ENCODE assay signal across 26 mouse cellular contexts in genomic region chr15:86962921-86963320, GRCm38 (mm10).
DNase-seq lines count a peak whose midpoint lies in the region; ATAC-seq lines count a peak whose summit lies in the region.
"Had no signal": no experiment of that assay in that cellular context is flagged by ENCODE, and none has a peak within 500 bp of the region (broad histone marks: within the 10 kb centered on the region; RNA-seq: fewer than 3 reads in every experiment).

No protein-coding gene starts in this region.

- no peaks in the 10 kb centered on the region for H3K36me3 ChIP-seq in forebrain, embryonic 13.5 days (ENCODE audit: poor library complexity, severe bottlenecking)
- no peaks in the 10 kb centered on the region for H3K36me3 ChIP-seq in forebrain, embryonic 11.5 days (ENCODE audit: control insufficient read depth, insufficient read depth, low read length)
- H3K36me3 ChIP-seq: embryonic facial prominence, embryonic 13.5 days; hindbrain, embryonic 10.5 days; hindbrain, embryonic 15.5 days; liver, embryonic 12.5 days; midbrain, embryonic 15.5 days; neural tube, embryonic 12.5 days had no signal

- H3K4me2 ChIP-seq in forebrain, embryonic 13.5 days, result no peak overlapping the region
- no peak overlapping the region for H3K4me2 ChIP-seq in forebrain, embryonic 11.5 days (ENCODE audit: low read depth, low read length, severe bottlenecking)
- H3K4me2 ChIP-seq: embryonic facial prominence, embryonic 13.5 days; hindbrain, embryonic 15.5 days; liver, embryonic 12.5 days; midbrain, embryonic 15.5 days; neural tube, embryonic 12.5 days had no signal

- H3K4me1 ChIP-seq in forebrain, embryonic 13.5 days, result no peaks in the 10 kb centered on the region
- H3K4me1 ChIP-seq in forebrain, embryonic 11.5 days (replicated peaks; ENCODE audit: control insufficient read depth, insufficient read depth, low read length), result no peaks in the 10 kb centered on the region
- H3K4me1 ChIP-seq: embryonic facial prominence, embryonic 13.5 days; hindbrain, embryonic 10.5 days; liver, embryonic 12.5 days; neural tube, embryonic 12.5 days had no signal

- intact Hi-C loops in left cerebral cortex, postnatal 4 days (cut with DNase I), result no loop called here
- intact Hi-C loops in left cerebral cortex, postnatal 36 days (cut with DNase I), result no loop called here

- H3K9ac ChIP-seq in forebrain, embryonic 13.5 days, result no peak overlapping the region
- H3K9ac ChIP-seq in forebrain, embryonic 11.5 days (ENCODE audit: low read length), result no peak overlapping the region
- H3K9ac ChIP-seq: embryonic facial prominence, embryonic 13.5 days; hindbrain, embryonic 15.5 days; liver, embryonic 12.5 days; midbrain, embryonic 15.5 days; neural tube, embryonic 12.5 days had no signal

- WGBS in forebrain, embryonic 13.5 days, result 83% methylated on average over 2 of the region's 2 CpGs
- WGBS in forebrain, embryonic 11.5 days, result 89% methylated on average over 2 of the region's 2 CpGs

- peak overlapping the region; percentile 44; the same call in 1 of the 2 replicates for H3K27ac ChIP-seq in forebrain, embryonic 13.5 days
- H3K27ac ChIP-seq in forebrain, embryonic 11.5 days (ENCODE audit: low read depth, low read length), result no peak overlapping the region
- H3K27ac ChIP-seq: embryonic facial prominence, embryonic 13.5 days; hindbrain, embryonic 10.5 days; hindbrain, embryonic 15.5 days; left cerebral cortex, adult 2 months; liver, embryonic 12.5 days; neural tube, embryonic 12.5 days had no signal

- no peak for ATAC-seq in forebrain, embryonic 13.5 days
- no peak for ATAC-seq in forebrain, embryonic 11.5 days (replicated peaks; ENCODE audit: low FRiP score)
- no peak for ATAC-seq in monocyte, adult 5-6 weeks (replicated peaks; ENCODE audit: insufficient number of reproducible peaks, low FRiP score, low TSS enrichment, poor library complexity, severe bottlenecking)
- ATAC-seq in frontal cortex, adult (ENCODE audit: low TSS enrichment), result no peak
- ATAC-seq: liver, embryonic 12.5 days; lung, postnatal 0 days had no signal

- no peaks in the 10 kb centered on the region for H3K27me3 ChIP-seq in forebrain, embryonic 13.5 days
- H3K27me3 ChIP-seq in forebrain, embryonic 11.5 days (ENCODE audit: control insufficient read depth, insufficient read depth, low read length), result no peaks in the 10 kb centered on the region
- H3K27me3 ChIP-seq: embryonic facial prominence, embryonic 13.5 days; hindbrain, embryonic 15.5 days; liver, embryonic 12.5 days; midbrain, embryonic 15.5 days; neural tube, embryonic 12.5 days had no signal

- H3K9me3 ChIP-seq in forebrain, embryonic 13.5 days (replicated peaks), result no peaks in the 10 kb centered on the region
- H3K9me3 ChIP-seq in forebrain, embryonic 11.5 days (ENCODE audit: control insufficient read depth, low read length), result no peaks in the 10 kb centered on the region
- H3K9me3 ChIP-seq: embryonic facial prominence, embryonic 13.5 days; hindbrain, embryonic 10.5 days; hindbrain, embryonic 15.5 days; liver, embryonic 12.5 days; midbrain, embryonic 15.5 days; neural tube, embryonic 12.5 days had no signal

- DNase-seq in forebrain, embryonic 11.5 days (ENCODE audit: low spot score), result no peak
- peak; percentile 29 for DNase-seq in left cerebral cortex, postnatal 4 days
- no peak for DNase-seq in left cerebral cortex, postnatal 36 days (ENCODE audit: low spot score in 2 of 2)
- peak; percentile 4 for DNase-seq in cerebellum, adult 8-10 months
- peak; percentile 15 to 31 for DNase-seq in cerebellum, postnatal 25 days
- DNase-seq: adrenal gland, postnatal 25 days; gastrocnemius, postnatal 14 days; heart, postnatal 14 days; kidney, adult 18-20 months; kidney, postnatal 4 days; lung, adult 18-20 months; lung, postnatal 4 days; thymus, adult 2 months; thymus, postnatal 36 days had no signal

- no peak overlapping the region for H3K4me3 ChIP-seq in forebrain, embryonic 13.5 days
- no peak overlapping the region for H3K4me3 ChIP-seq in forebrain, embryonic 11.5 days (ENCODE audit: low read depth, low read length)
- H3K4me3 ChIP-seq: embryonic facial prominence, embryonic 13.5 days; hindbrain, embryonic 10.5 days; hindbrain, embryonic 15.5 days; left cerebral cortex, adult 2 months; liver, embryonic 12.5 days; midbrain, embryonic 15.5 days; myocyte; neural tube, embryonic 12.5 days had no signal

Comparison
In these comparisons a context has a peak if more than half of its experiments do, and no peak if none do; other contexts are left out.
1. DNase-seq: peak in left cerebral cortex, postnatal 4 days (single experiment), cerebellum, adult 8-10 months (single experiment) and cerebellum, postnatal 25 days (2 of 2); none in forebrain, embryonic 11.5 days (single experiment) and left cerebral cortex, postnatal 36 days (0 of 2).